Mouse (Mus musculus) hindbrain, postnatal 0 days (tissue): ENCODE data around the gene Tmem132b. TPM values are rescaled to one million over a fixed set of nuclear protein-coding genes. Genes with fewer than 3 reads are reported as not detected.

Source experiments
- ATAC-seq: fragments of 200-750 bp; cut with Nextera tagmentation; 2 replicates; pipeline ENCODE4 v1.8.0; 2017; ENCODE audit warnings: mild to moderate bottlenecking, moderate TSS enrichment, moderate library complexity
- DNase-seq: peaks from one replicate; pipeline ENCODE4 v3.0.0-alpha.2; 2015; ENCODE audit warnings: low spot score
- H3K27ac ChIP-seq: fragments of 300-500 bp; sonication (generic); 2 replicates; pipeline ENCODE4 v1.5.1; 2014; ENCODE audit warnings: mild to moderate bottlenecking
- H3K27me3 ChIP-seq: fragments of 300-500 bp; sonication (generic); 2 replicates; pipeline ENCODE4 v1.6.1; 2014; ENCODE audit warnings: low read length, mixed read lengths; ENCODE audit not compliant: insufficient read depth
- H3K36me3 ChIP-seq: fragments of 300-500 bp; sonication (generic); 2 replicates; pipeline ENCODE4 v1.6.1; 2014; ENCODE audit warnings: low read length, mixed read lengths; ENCODE audit not compliant: insufficient read depth
- H3K4me1 ChIP-seq: fragments of 300-500 bp; sonication (generic); 2 replicates; pipeline ENCODE4 v1.6.1; 2014; ENCODE audit warnings: antibody characterized with exemption, low read length, mixed read lengths; ENCODE audit not compliant: insufficient read depth
- H3K4me2 ChIP-seq: fragments of 300-500 bp; sonication (generic); 2 replicates; pipeline ENCODE4 v1.6.1; 2014; ENCODE audit warnings: low read depth, mild to moderate bottlenecking, low read length, moderate library complexity, mixed read lengths
- H3K4me3 ChIP-seq: fragments of 300-500 bp; sonication (generic); 2 replicates; pipeline ENCODE4 v1.5.1; 2014; ENCODE audit warnings: low read length
- H3K9ac ChIP-seq: fragments of 300-500 bp; sonication (generic); replicated peaks from 2 replicates; pipeline ENCODE4 v1.6.1; 2014; ENCODE audit warnings: mild to moderate bottlenecking, low read length, moderate library complexity, mixed read lengths
- H3K9me3 ChIP-seq: fragments of 300-500 bp; sonication (generic); 2 replicates; pipeline ENCODE4 v1.6.1; 2016; ENCODE audit warnings: low read length, mixed read lengths
- CTCF ChIP-seq: IDR thresholded peaks from 2 replicates; pipeline ENCODE4 v1.5.1; 2016; ENCODE audit warnings: antibody characterized with exemption, control low read depth, low read depth
- WGBS: fragments of 180-500 bp; shearing (Covaris S2); extraction: QIAGEN DNeasy Blood & Tissue Kit; methylation state at CpG from one replicate; pipeline ENCODE4 v1.1.7; 2014; 5-methylcytosine and 5-hydroxymethylcytosine counted together
- polyA plus RNA-seq: library from polyadenylated mRNA; unstranded; fragments of >200 nt; fragmentation: Nextera tagmentation; extraction: Ambion mirVana; gene quantifications from 2 replicates; pipeline ENCODE4 v1.2.1, GENCODE M21; 2015
- total RNA-seq: library from RNA; depleted of rRNA; stranded (reverse); fragments of >200 nt; gene quantifications from 2 replicates; pipeline ENCODE4 v1.2.3, GENCODE M21; 2014

Gene Tmem132b
- total and polyA plus RNA-seq, 2 experiments from 2014 or later: 6.9 to 45.9 TPM

DNA sequence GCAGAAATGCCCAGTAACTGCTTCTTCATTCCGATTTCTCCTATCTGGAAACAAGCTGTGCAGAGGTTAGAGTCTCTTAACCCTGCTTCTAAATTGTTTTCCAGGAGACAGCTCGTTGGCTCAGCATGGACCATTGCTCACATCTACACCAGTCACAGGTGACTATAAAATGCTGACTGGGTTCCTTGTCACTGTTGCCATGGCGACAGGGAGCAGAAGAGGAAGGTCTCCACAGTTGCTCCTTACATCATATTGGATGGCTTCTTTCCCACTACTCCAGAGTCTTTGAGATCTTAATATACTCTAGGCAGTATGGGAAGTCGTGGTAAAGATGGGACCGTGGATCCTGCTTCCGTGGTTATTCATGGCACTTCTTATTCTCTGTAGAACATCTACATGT lies 211.9 kb downstream of the Tmem132b start:
- no peaks in the 10 kb centered on the region for H3K9me3 ChIP-seq
- WGBS: 64% methylated on average over 6 of the region's 6 CpGs
- DNase-seq (peak; percentile 64), ATAC-seq (0 out of 2 replicates have a peak, but pooled peaks have one; percentile 24)
- H3K27me3 ChIP-seq: no peaks in the 10 kb centered on the region
- no peak overlapping the region for H3K4me3 ChIP-seq
- TF ChIP-seq CTCF: no peak
- no peaks in the 10 kb centered on the region for H3K4me1 ChIP-seq
- H3K9ac ChIP-seq: no peak overlapping the region
- no peak overlapping the region for H3K27ac ChIP-seq
- no peak overlapping the region for H3K4me2 ChIP-seq
- H3K36me3 ChIP-seq: no peaks in the 10 kb centered on the region

DNA sequence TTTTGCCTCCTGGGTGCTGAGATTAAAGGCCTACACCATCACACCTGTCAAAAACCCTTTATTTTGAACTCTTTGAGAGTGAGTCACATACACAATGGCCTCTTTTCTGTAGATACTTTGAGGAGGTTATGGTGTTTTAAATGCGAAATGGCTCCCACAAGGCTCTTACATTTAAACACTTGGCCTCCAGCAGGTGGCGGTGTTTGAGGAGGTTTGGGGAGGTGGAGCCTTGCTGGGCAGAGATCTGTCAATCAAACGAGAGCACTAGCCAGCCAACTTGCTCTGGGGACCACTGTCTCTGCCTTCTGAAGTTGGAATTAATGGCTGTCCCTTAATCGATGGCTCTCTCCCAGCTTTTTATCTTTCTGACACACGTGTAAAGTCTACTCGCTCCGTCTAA lies 214.2 kb downstream of the Tmem132b start:
- H3K36me3 ChIP-seq: no peaks in the 10 kb centered on the region

DNA sequence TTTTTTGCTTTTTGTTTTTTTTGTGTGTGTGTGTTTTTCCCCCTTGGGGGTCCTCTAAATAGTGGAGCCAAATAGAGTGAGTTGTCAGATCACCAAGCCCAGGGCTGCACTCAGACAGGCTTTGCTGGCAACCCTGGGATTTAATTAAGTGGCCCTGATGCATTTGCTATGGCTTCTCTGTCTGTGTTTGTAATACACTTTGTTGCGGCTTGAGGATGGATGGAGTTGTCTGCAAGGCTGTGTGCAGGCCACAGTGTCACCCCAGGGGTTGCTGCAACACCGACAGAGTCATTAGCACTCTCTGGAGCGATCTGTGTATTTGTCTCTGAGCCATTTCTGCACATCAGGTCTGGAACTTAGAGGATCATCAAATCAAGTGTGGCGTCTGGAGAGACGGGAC lies 219.9 kb downstream of the Tmem132b start:
- TF ChIP-seq CTCF: no peak
- H3K36me3 ChIP-seq: no peaks in the 10 kb centered on the region
- ATAC-seq (no peak), DNase-seq (no peak)
- no peaks in the 10 kb centered on the region for H3K4me1 ChIP-seq
- H3K4me3 ChIP-seq: no peak overlapping the region
- no peak overlapping the region for H3K27ac ChIP-seq
- H3K27me3 ChIP-seq: no peaks in the 10 kb centered on the region
- H3K9me3 ChIP-seq: no peaks in the 10 kb centered on the region
- no peak overlapping the region for H3K9ac ChIP-seq
- 56% methylated on average over 5 of the region's 5 CpGs for WGBS
- no peak overlapping the region for H3K4me2 ChIP-seq

More for the DNA sequence above, 214.2 kb downstream of the Tmem132b start:
- no peak overlapping the region for H3K27ac ChIP-seq
- WGBS: 66% methylated on average over 7 of the region's 7 CpGs
- H3K4me2 ChIP-seq: no peak overlapping the region
- TF ChIP-seq CTCF: peak; percentile 59
- no peaks in the 10 kb centered on the region for H3K27me3 ChIP-seq
- H3K4me1 ChIP-seq: no peaks in the 10 kb centered on the region
- no peak for ATAC-seq
- no peaks in the 10 kb centered on the region for H3K9me3 ChIP-seq
- H3K4me3 ChIP-seq: no peak overlapping the region
- peak; percentile 63 for DNase-seq
- H3K9ac ChIP-seq: no peak overlapping the region

DNA sequence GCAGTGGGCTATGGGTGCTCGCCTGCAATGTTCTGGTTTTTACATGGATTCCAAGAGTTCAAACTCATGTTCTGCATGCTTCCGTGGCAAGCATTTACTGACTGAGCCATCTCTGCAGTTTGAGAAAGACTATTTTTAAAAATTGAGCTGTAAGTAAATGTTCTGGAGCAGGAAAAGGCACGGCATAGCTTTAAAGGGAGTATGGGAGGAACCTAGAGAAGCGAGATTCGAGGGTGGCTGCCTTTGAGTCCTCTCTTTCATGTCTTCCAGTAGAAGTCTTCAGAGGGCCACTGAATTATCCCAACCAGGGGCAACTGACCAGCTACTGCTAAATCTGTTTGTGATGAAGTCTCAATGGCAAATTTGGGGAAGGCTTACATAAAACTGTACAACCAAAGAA lies 221.0 kb downstream of the Tmem132b start:
- ATAC-seq: no peak
- H3K4me2 ChIP-seq: no peak overlapping the region
- WGBS: 85% methylated on average over 5 of the region's 5 CpGs

DNA sequence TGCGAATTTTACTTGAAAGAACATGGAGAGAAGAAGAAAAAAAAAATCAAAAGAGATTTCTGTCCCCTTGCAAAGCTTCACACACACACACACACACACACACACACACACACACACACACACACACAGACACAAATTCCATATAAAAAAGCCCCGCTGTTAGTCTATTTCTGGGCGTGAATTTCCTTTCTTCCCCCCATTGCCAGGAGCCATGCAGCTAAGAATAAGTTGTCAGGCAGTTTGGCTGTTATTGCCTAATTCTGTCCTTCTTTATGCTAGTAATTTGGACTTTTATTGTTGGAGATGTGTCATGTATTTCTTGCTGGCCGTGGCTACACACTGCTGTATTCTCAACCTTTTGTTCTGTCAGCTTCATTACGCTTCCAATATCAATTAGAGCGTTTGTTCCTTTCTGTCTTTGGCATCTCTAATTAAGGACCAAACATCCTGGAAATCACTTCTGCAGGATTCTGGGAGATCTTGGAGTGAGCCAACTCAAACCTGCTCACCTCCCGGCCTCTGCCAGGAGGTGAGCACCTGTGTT lies 225.5 kb downstream of the Tmem132b start:
- DNase-seq (no peak), ATAC-seq (no peak)
- Histone ChIP-seq H3K4me3 (no peak overlapping the region), H3K27me3 (no peaks in the 10 kb centered on the region), H3K4me1 (no peaks in the 10 kb centered on the region), H3K36me3 (no peaks in the 10 kb centered on the region), H3K4me2 (no peak overlapping the region), H3K9me3 (no peaks in the 10 kb centered on the region), H3K27ac (no peak overlapping the region), H3K9ac (no peak overlapping the region)
- 74% methylated on average over 7 of the region's 7 CpGs for WGBS
- no peak for TF ChIP-seq CTCF

More for the DNA sequence above, 221.0 kb downstream of the Tmem132b start:
- Histone ChIP-seq H3K4me3 (no peak overlapping the region), H3K36me3 (no peaks in the 10 kb centered on the region), H3K27me3 (no peaks in the 10 kb centered on the region), H3K9ac (no peak overlapping the region), H3K27ac (no peak overlapping the region), H3K4me1 (no peaks in the 10 kb centered on the region), H3K9me3 (no peaks in the 10 kb centered on the region)
- no peak for DNase-seq
- TF ChIP-seq CTCF: no peak

DNA sequence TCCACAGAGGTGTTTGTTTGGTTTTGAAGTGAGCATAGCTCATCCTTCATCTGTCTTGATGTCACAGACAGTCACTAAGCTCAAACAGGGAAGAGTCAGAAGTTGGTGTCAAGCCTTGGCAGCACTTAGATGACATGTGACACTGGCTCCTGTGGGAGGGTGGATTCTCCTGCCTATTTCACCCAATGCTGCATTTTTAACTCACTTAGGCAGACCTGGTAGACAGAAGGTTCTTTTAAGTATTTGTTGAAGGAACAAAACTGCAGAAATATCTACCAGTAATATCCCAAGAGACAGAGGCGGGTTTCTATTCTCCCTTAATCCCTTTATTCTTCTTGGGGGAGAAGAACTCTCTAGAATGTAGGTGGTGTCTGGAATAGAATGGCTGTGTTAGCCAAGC lies 226.9 kb downstream of the Tmem132b start:
- no peak for TF ChIP-seq CTCF
- Histone ChIP-seq H3K4me1 (no peaks in the 10 kb centered on the region), H3K27me3 (no peaks in the 10 kb centered on the region), H3K9me3 (no peaks in the 10 kb centered on the region), H3K36me3 (no peaks in the 10 kb centered on the region), H3K4me3 (no peak overlapping the region), H3K27ac (no peak overlapping the region), H3K9ac (no peak overlapping the region), H3K4me2 (no peak overlapping the region)
- no peak for ATAC-seq
- WGBS: 83% methylated on average over 1 of the region's 1 CpGs
- no peak for DNase-seq

DNA sequence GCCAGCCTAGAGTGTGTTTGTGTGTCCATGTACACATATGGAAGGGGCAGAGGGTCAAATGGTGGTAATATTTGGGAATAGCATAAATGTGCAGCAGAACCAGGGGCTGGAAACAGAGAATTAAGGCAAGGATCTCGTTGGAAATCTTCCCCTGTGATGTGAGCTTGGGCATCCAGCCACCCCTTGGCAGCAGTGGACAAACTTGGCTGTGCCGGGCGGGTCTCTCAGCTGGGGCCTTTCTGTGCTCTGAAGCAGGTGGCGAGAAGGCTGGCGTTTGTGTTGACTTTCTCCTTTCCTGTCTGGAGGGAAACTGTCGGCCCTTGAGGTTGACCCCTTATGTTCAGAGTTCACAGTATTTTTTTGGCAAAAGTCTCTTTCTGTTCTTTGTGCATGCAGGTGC lies 235.4 kb downstream of the Tmem132b start:
- Histone ChIP-seq H3K4me2 (no peak overlapping the region), H3K9me3 (no peaks in the 10 kb centered on the region), H3K27ac (no peak overlapping the region), H3K27me3 (no peaks in the 10 kb centered on the region), H3K36me3 (no peaks in the 10 kb centered on the region), H3K9ac (no peak overlapping the region), H3K4me3 (no peak overlapping the region), H3K4me1 (no peaks in the 10 kb centered on the region)
- no peak for ATAC-seq
- peak; percentile 78 for DNase-seq
- no peak for TF ChIP-seq CTCF
- WGBS: 49% methylated on average over 6 of the region's 6 CpGs
